Mouse (Mus musculus) heart, adult 2 months (tissue): ENCODE data around the gene Prss32.

ENCODE experiments used
- CTCF ChIP-seq: fragments of 200-600 bp; IDR thresholded peaks from 2 replicates; pipeline ENCODE4 v1.8.1; 2022; ENCODE audit warnings: antibody characterized with exemption, mild to moderate bottlenecking, moderate library complexity
- EP300 ChIP-seq: fragments of 200-500 bp; IDR thresholded peaks from 2 replicates; pipeline ENCODE4 v1.6.1; 2011; ENCODE audit warnings: low read depth, low read length, control low read depth; ENCODE audit not compliant: insufficient read depth

DNA sequence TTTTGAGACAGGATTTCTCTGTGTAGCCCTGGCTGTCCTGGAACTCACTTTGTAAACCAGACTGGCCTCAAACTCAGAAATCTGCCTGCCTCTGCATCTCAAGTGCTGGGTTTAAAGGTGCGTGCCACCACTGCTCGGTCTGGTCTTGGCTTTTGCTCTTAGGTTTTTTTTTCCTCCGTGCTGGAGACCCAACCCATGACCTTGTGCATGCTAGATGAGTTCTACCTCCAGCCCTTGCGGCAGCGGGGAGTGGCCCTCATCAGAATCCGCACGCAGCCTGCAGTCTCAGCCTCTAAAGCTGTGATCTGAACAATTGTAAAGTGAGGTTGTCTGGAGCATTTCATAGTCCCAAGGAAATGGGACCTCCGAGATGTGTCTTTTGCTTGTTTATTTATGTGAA lies 48.3 kb upstream of the Prss32 start:
- no peak for TF ChIP-seq CTCF
- no peak for TF ChIP-seq EP300
